Mouse (Mus musculus) yolk sac, embryonic 10.5 days (tissue): ENCODE measurements around the gene Mcpt4.
"Not testable (repeated sequence)": the region's sequence is repeated elsewhere in the genome, so short reads cannot be mapped to it uniquely, and the experiment has no call there.

Source experiments
- DNase-seq: peaks from one replicate; pipeline ENCODE4 v3.0.0-alpha.2; 2017; ENCODE audit warnings: low spot score

The Mcpt4 gene

DNA sequence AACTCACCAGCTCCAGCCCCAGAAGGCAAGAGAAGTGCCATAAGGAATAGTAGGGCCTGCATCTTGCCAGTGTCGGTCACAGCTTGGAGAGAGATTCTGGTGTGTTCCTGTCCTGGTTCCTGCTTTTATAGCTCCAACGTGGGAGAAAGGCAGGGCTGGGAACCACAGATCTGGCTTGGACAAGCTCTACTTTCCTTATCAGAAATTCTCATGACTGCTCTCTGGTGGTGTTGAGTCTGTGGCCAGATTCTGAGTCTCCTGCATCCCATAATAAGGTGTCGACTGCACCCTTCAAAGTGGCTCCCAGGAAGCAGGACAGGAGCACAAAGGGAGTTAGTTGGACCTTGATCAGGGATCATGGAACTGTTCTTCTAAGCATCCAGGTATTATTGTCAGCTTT lies at the start of gene Mcpt4:
TSS of gene Mcpt4 (minus strand) at position 101 of the 400 bp plus-strand sequence.
- DNase-seq: not testable (repeated sequence)

GRCm38 (mm10) chr14:56105447-56106180 lies 43.5 kb upstream of the Mcpt4 start:
- DNase-seq: no peak

GRCm38 (mm10) chr14:56105016-56105415 lies 42.9 kb upstream of the Mcpt4 start:
- no peak for DNase-seq

GRCm38 (mm10) chr14:56103452-56103851 lies 41.3 kb upstream of the Mcpt4 start:
- DNase-seq: no peak

GRCm38 (mm10) chr14:56102386-56102785 lies 40.3 kb upstream of the Mcpt4 start, which contains the start of gene Ctsg:
Gene Ctsg (minus strand): TSS chr14:56102574.
- DNase-seq: no peak

GRCm38 (mm10) chr14:56098940-56099339 lies 36.8 kb upstream of the Mcpt4 start:
- no peak for DNase-seq

DNA sequence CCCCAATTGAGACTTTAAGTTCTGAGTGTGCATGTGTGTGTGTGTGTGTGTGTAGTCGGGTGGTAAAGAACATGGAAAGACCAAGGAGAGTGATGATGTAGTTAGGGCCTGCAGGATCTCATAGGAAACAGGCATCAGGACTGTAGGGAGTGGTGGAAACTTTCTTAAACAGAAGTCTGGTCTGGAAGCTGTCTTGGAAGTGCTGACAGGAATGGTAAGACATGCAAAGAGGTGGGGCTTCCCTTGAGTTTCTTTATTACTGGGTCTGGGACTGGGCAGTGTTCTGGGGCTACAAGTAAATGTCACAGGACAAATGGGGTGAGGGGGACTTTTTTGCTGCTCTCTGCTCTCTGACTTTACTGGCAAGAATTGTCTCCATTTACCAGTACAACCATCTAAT lies 35.5 kb upstream of the Mcpt4 start:
- DNase-seq: peak; percentile 20

DNA sequence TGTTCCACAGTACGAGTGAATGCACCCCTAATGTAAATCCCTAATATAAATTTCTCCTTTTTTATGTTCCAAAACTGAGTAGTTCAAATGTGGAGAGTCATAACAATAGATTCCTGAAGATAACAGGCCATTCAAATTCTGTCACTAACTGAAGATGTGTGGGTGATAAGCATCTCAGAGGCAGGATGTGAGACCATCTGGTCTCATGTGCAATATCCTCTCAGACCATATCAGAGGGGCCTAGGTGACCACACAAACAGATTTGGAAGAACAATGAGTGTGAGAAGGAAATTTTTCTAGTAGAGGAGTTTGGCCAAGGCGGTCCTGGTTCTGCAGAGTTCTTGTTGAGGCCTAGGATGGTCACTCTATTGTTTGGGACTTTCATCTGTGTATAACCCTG lies 31.2 kb upstream of the Mcpt4 start:
- no peak for DNase-seq

DNA sequence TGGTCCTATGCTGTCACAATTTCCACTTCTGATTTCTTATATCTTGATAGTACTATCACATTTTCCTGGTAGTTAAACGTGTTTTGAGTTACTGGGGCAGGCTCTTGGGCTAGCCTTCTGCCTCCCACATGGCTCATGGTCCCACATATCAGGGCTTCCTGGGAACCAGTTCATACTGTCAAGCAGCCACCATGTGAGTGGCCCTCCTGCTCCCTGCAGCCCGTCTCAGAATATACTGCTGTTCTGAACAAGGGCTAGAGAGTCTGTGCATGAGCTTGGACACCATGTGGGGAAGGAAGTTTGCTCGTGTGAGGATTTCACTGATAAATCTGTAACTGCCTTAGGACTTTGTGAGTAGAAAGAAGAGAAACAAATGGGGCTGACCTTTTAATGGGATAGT lies 24.6 kb upstream of the Mcpt4 start:
- no peak for DNase-seq

- DNase-seq: no peak
Observed at GRCm38 (mm10) chr14:56085167-56085566, 23.1 kb upstream of the Mcpt4 start, which contains the start of gene Mcpt8. Gene Mcpt8 (minus strand): TSS chr14:56085273.

DNA sequence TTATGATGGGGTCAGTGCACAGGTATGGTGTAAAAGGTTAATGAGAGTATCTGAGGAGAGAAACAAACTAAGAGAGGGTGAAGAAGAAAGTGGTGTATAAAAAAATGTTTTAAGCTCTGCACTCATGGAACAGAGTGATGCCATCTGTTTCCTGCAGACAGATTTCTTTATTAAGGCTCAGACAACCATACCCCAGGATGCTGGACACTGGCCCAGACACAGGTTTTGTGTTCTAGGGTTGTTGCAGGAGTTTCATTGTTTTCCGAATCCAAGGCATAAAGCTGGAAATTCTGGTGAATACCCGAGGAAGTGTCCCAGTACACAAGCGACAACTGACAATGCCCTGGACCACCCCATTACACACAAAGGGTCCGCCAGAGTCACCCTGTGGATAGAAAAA lies 19.9 kb upstream of the Mcpt4 start:
- DNase-seq: no peak

- DNase-seq: no peak
Observed at GRCm38 (mm10) chr14:56057722-56058121, 4.4 kb downstream of the Mcpt4 start.

DNA sequence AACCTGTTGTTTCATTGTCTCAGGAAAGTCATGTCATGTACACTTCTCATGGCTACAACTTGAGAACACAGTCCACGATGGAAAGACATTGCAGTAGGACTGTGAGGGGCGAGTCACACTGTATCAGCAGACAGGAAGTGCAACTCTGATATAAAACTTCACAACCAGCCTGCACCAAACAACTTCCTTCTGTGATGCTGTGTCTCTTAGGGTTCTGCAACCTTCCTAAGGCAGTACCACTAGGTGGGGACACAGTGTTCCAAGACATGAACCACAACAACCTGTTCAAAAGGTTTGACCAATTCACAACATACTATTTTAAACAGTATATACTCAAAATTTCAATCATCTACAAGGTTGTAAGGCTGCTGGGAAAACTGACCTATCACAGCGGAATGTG lies 6.7 kb downstream of the Mcpt4 start:
- DNase-seq: no peak

DNA sequence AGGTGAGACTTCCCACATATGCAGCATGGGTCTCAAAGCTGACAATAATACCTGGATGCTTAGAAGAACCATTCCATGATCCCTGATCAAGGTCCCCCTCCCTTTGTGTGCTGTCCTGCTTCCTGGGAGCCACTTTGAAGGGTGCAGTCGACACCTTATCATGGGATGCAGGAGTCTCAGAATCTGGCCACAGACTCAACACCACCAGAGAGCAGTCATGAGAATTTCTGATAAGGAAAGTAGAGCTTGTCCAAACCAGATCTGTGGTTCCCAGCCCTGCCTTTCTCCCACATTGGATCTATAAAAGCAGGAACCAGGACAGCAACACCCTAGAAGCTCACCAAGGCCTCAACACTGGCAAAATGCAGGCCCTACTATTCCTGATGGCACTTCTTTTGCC lies 20.3 kb downstream of the Mcpt4 start, which contains the start of gene Mcpt2:
TSS of gene Mcpt2 (plus strand) at position 250 of the 400 bp plus-strand sequence.
- DNase-seq: not testable (repeated sequence)

DNA sequence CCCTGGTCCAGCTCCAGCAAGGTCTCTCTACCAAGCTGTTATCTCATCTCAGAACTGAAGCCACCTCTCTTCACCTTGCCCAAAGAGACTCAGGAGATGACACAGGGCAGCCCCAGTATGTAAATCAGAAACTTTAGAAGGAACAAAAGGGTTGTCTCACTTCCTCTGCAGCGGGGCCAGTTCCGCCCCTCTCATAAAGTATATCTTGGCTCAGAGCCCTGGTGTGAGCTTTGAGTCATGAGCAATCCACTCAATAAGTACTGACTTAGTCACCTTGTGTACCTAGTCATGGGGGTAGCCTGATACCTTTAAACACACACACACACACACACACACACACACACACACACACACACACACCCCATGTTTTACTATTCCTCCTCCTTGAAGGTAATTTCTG lies 27.7 kb downstream of the Mcpt4 start:
- DNase-seq: no peak

DNA sequence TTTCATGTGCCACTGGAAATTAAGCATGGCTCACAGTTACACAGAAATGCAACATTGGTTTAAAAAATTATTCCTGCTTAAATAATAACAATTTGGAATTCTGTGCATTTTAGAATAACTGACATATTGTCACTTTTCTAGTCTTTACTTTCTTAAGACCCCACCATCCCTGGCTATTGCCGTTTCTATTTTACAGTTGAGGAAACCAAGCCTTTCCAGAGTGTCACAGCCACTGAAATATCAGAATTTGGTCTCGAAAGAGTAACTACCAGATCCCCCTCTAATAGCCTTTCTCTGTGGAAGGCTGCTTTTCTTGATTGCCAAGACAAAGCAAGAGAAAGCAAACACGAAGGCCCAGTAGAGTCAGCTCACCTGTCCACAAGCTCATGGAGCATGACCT lies 31.7 kb downstream of the Mcpt4 start, which contains the start of gene Mcpt9:
TSS of gene Mcpt9 (minus strand) at position 101 of the 400 bp plus-strand sequence.
- DNase-seq: not testable (repeated sequence)

DNA sequence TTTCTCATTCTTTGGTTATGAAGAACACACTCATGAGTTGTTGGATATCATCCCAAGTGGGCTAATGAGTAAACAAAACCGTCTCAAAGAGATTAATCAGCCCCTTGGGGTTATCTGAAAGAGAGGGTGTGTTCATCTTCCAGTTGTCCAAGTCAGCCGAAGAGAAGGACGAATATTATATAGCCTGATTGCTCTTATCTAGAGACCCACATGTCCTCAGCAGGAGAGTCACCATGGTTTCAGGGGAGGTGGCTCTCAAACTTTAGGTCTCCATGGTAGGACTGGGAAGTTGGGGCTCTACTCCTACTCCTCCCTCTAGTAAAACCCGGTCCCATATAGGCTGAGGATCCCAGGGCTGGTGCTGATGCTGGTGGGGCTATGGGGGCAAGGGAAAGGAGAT lies 40.8 kb downstream of the Mcpt4 start:
- not testable (repeated sequence) for DNase-seq

DNA sequence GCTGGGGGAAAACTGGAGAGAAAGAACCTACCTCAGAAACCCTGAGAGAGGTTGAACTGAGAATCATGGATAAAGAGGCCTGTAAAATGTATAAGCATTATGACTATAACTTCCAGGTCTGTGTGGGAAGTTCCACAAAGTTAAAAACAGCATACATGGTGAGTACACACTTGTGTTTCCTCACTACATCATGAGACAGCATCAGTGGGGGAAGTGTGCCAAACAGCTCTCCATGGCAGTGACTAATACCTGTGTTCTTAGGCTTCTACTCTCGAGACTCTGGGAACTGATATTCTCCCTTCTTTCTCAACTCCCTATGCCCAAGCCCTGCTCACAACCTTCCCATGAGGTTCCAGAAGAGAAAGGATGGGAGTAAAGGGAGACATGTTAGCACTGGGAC lies 42.7 kb downstream of the Mcpt4 start:
- DNase-seq: no peak

DNA sequence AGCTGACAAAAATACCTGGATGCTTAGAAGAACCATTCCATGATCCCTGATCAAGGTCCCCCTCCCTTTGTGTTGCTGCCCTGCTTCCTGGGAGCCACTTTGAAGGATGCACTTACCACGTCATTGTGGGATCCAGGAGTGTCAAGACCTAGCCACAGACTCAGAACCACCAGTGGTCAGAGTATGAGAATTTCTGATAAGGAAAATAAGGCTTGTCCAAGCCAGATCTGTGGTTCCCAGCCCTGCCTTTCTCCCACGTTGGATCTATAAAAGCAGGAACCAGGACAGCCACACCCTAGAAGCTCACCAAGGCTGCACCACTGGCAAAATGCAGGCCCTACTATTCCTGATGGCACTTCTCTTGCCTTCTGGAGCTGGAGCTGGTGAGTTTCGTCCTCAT lies 44.4 kb downstream of the Mcpt4 start, which contains the start of gene Mcpt1:
TSS of gene Mcpt1 (plus strand) at position 301 of the 400 bp plus-strand sequence.
- DNase-seq: not testable (repeated sequence)

DNA sequence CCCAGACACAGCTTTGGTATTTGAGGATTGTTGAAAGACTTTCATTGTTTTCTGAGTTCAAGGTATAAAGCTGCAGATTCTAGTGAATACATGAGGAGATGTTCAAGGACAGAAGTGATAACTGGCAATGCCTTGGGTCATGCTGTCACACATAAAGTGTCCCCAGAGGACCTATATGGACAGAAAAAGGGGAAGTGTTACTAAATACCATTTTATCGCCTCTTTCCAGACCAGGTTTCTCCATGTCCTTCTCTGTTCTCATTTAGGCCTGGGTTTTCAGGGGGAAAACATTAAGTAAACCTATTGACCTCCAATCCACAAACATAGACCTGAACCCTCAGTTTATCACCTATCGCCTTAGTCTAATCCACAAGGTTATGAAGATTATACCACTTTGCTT lies 48.2 kb downstream of the Mcpt4 start:
- DNase-seq: no peak

DNA sequence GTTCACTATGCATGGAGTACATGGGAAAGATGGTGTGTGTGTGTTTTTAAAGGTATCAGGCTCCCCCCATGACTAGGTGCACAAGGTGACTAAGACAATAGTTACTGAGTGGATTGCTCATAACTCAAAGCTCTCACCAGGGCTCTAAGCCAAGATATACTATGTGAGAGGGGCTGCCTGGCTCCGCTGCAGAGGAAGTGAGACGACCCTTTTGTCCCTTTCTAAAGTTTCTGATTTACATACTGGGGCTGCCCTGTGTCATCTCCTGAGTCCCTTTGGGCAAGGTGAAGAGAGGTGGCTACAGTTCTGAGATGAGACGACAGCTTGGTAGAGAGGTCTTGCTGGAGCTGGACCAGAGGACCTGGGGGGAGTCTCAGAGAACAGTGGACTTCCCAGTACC lies 49.0 kb downstream of the Mcpt4 start:
- no peak for DNase-seq
